Mouse (Mus musculus): ENCODE data around the gene Mapkapk3.

Gene Mapkapk3

GRCm38 (mm10) chr9:107288711-107289110 is 966 bp downstream of the Mapkapk3 start:
- DNase-seq (ENCODE audit: low read depth, low spot score), result no peak

- no peak for DNase-seq (ENCODE audit: low read depth, low spot score)
These were observed 1.5 kb downstream of the Mapkapk3 start for GRCm38 (mm10) chr9:107288105-107288650.

- no peak for DNase-seq (ENCODE audit: low read depth, low spot score)
These were observed 2.4 kb downstream of the Mapkapk3 start for GRCm38 (mm10) chr9:107287294-107287693.

GRCm38 (mm10) chr9:107285009-107285408 is 4.7 kb downstream of the Mapkapk3 start:
- no peak for DNase-seq (ENCODE audit: low read depth, low spot score)

DNA sequence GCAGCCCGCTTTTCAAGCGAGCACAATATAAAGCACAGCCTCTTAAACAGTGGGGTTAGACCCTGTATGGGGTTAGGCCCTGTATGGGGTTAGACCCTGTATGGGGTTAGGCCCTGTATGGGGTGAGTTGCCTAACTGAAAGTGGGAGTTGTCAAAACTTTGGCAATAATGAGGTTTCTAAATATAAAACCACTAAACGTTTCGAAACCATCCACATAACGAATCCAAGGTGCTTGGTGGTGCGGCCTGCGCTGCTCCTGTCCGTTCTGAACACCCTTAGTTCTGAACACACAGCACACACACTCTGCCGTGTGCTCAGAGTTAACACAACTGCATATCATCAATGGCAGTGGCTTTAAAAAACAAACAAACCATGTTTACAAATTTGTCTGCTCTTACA is 6.7 kb downstream of the Mapkapk3 start:
- DNase-seq (ENCODE audit: low read depth, low spot score), result no peak

GRCm38 (mm10) chr9:107281241-107281987 is 8.3 kb downstream of the Mapkapk3 start:
- no peak for DNase-seq (ENCODE audit: low read depth, low spot score)

DNA sequence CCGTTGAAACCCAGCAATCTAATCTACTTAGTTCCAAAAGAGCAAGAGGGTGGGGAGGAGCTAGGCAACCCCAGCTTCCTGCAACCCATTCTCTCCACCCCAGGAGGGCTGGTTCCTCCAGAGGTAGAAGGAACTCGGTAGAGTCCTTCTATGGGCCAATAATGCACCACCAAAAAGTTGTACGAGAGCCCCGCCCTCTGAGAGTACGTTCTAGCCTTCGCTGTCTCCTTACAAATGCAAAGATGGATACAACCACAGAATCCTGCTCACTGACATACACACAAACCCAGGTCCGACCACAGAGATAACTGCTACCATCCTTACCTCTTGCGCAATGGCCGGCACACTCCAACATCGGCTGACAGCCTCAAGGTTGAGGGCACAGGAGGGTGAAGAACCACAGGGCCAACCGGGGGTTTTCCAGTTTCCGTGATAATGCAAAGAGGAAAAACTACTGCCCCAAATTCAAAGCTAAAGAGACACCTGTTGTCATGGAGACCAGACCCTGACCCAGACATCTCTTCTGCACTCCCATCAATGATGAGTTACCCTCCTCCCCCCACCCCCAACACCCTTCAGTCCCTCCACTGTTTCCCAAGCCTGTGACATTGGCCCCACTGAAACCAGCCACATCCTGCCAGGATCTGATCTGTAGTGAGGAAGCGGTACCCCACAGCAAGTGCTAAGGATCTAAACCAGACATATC is 9.2 kb downstream of the Mapkapk3 start:
- no peak for DNase-seq (ENCODE audit: low read depth, low spot score)

GRCm38 (mm10) chr9:107279378-107280321 is 10.0 kb downstream of the Mapkapk3 start:
- peak; percentile 92 for DNase-seq (ENCODE audit: low read depth, low spot score)

DNA sequence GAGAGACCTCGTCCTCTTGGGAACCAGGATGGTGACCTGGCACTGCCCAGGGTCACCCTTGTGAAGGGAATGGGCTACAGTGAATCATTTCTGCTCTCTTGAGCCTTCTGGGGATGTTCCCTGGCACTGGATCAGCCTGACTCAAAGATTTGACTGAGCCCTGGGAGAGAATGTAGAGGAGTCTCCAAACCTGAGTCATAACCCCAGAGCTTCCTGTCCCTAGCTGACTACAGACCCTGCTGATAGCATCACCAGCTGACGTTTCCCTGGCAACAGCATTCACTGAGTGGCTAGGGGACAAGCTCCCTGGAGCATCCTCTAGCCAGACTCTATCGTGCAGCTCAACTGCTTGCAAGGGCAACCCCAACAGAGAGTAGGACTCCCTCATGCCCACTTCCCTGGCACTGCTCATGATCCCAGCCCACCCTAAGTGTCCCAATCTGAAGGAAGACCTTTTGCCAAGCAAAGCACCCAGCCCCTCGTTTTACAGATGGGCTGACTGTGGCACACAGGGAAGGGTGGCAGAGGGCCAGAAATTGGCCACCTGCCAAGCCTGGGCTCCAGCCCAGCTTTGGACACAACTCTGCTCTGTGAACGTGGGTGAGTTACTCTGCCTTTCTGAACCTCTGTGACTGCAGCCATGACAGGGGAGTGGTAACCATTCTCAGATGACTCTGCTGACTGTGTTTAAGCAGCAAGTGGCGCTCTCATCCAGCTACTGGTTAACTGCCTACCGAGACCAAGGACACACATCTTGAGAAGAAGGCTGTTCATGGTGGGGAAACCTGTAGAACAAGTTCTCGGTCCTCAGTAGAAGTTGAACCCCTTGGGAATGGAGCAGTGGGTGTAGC is 10.9 kb downstream of the Mapkapk3 start:
- peak; percentile 78 for DNase-seq (ENCODE audit: low read depth, low spot score)

- no peak for DNase-seq (ENCODE audit: low read depth, low spot score)
These were observed 11.6 kb downstream of the Mapkapk3 start for GRCm38 (mm10) chr9:107278126-107278525.

GRCm38 (mm10) chr9:107277603-107278002 is 12.1 kb downstream of the Mapkapk3 start:
- no peak for DNase-seq (ENCODE audit: low read depth, low spot score)

DNA sequence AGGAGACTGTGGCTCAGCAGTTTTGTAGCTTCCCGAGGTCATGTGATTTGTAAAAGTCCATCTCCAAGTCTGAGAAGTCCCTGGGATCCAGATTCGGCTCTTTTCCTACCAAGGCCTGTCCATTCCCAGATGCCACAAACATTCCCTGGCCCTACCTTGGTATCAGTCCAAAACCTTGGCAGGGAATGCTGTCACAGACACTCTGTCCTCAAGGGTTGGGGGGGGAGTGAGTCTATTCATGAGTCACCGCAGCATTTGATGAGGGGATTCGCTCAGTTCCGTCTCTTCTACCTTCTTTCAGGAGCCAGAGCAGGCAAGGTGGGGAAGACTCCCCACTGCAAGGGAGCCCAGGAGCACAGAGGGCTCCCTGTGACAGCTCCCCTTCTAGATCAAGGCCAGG is 14.0 kb downstream of the Mapkapk3 start:
- no peak for DNase-seq (ENCODE audit: low read depth, low spot score)

DNA sequence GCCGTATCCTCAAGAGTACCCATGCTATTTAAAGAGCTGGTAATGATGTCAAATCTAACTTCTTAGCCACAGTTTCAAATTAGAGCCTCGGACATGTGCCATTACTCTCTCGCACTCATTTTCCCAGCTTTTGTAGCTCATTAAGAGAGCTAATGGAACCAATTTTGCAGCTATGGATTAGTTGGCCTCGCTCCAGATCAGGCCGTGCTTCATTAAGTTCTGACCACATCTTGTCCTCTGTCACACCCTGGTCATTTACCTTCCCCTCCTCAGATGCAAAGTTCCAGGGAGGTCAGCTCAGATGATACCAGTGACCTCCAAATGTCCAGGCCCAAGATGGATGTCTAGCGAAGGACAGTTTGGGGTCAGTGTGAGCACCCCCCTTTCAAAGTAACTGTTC is 14.9 kb downstream of the Mapkapk3 start:
- no peak for DNase-seq (ENCODE audit: low read depth, low spot score)

DNA sequence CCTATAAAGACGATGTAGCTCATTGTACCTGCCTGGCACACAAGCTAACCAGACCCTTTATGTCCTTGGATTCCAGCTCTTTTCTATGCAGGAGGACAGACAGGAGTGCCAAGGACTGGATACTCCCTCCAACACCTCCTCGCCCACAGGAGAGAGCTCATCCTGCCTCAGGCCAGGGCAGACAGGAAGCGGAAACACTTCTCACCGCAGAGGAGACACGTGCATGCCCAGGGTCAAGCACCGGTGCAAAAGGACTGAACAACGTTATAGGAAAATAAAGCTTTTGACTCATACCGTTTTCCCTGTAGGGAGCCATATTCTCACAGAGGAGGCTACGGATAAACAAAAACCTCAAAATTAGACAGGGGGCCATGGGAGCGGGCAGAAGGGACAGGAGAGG is 16.5 kb downstream of the Mapkapk3 start:
- DNase-seq (ENCODE audit: low read depth, low spot score), result no peak

DNA sequence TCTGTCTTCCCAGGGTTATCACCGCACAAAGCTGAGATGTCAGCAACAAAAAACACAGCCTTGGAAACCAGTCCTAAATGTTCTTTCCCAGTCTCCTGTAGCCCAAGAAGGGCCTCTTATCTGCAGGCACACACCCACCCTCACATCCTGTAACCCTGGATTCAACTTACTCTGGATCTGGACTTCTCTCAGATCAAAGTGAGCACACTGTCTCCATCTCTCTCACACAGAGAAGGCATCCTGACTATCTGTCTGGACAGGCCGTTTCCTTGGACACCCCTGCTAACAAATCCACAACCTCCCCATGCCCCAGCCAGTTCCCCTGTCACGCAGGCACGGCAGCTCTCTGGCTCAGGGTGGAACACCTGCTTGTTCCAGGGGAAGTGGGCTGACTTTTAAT is 17.4 kb downstream of the Mapkapk3 start:
- DNase-seq (ENCODE audit: low read depth, low spot score), result no peak

- no peak for DNase-seq (ENCODE audit: low read depth, low spot score)
These were observed 18.3 kb downstream of the Mapkapk3 start for GRCm38 (mm10) chr9:107271177-107271938.

GRCm38 (mm10) chr9:107269772-107270171 is 19.9 kb downstream of the Mapkapk3 start:
- no peak for DNase-seq (ENCODE audit: low read depth, low spot score)

GRCm38 (mm10) chr9:107267721-107268402 is 21.8 kb downstream of the Mapkapk3 start:
- no peak for DNase-seq (ENCODE audit: low read depth, low spot score)

DNA sequence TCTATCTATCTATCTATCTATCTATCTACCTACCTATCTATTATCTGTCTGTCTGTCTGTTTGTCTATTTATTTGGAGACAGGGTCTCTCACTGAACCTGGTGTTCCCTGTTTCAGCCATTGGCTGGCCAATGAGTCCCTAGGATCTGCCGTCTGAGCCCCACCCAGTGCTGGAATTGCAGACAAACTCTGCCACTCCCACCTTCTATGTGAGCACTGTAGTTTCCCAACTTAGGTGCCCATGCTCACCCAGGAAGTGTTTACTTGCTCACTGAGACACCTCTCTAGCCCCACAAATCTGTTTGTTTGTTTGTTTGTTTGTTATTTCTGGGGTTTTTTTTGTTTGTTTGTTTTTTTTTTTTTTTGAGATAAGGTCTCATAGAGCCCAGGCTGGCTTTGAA is 22.6 kb downstream of the Mapkapk3 start:
- DNase-seq (ENCODE audit: low read depth, low spot score), result no peak
